Mouse (Mus musculus): ENCODE measurements at regions not wholly inside any gene's neighbourhood (a gene's known extent, or its start where the extent isn't known, plus 50 kb on each side); places are given as distances from the start of the nearest gene placed in this dataset.
A peak's percentile ranks its signal among the peaks of the same experiment; 100 is the strongest.
"Not testable (repeated sequence)": the region's sequence is repeated elsewhere in the genome, so short reads cannot be mapped to it uniquely, and the experiment has no call there.

- peak; percentile 61 for TF ChIP-seq CTCF (IDR thresholded peaks at IDR 0.05; ENCODE audit: low read depth)
- TF ChIP-seq EP300 (optimal IDR thresholded peaks at IDR 0.05), result not testable (repeated sequence)
Observed at GRCm38 (mm10) chr17:93067850-93068249, 131.0 kb upstream of the Adcyap1 start.
